Mouse (Mus musculus) cortical plate, adult 2 months (tissue): ENCODE measurements around the gene Agtpbp1.

Experiments used
- CTCF ChIP-seq: fragments of 200-500 bp; IDR thresholded peaks from 2 replicates; pipeline ENCODE4 v1.5.1; 2011; ENCODE audit warnings: mild to moderate bottlenecking, control low read depth, low read length; ENCODE audit not compliant: insufficient read depth; ENCODE audit errors: extremely low read depth
- POLR2A ChIP-seq: fragments of 200-500 bp; IDR thresholded peaks from 2 replicates; pipeline ENCODE4 v1.6.1; 2011; ENCODE audit warnings: mild to moderate bottlenecking, low read length, control low read depth; ENCODE audit not compliant: insufficient read depth; ENCODE audit errors: extremely low read depth

DNA sequence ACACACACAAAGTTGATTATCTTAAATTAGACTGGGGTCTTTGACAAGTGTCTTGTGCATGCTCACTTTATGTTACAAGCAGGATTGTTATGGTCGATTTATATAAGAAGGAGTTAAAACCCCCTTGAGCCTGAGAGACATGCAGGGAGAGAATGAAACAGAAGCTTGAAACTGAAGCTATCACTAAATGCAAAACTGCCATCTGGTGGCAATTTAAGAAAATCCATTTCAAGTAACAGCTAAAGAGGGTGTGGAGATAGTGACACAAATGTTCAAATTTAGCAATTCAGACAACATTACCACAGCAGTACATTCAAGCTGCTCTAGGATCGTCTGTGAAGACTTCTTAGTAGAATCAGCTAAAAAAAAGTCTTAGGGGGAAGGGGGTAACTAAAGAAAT is 95.9 kb downstream of the Agtpbp1 start:
- TF ChIP-seq CTCF (no peak), POLR2A (no peak)
